Mouse (Mus musculus): ENCODE measurements at regions not wholly inside any gene's neighbourhood (a gene's known extent, or its start where the extent isn't known, plus 50 kb on each side); places are given as distances from the start of the nearest gene placed in this dataset.

- Histone ChIP-seq H3K4me1 (replicated peaks) (no peaks in the 10 kb centered on the region), H3K4me2 (no peak overlapping the region), H3K27me3 (replicated peaks) (no peaks in the 10 kb centered on the region), H3K27ac (ENCODE audit: poor library complexity, severe bottlenecking) (no peak overlapping the region), H3K9ac (no peak overlapping the region), H3K36me3 (no peaks in the 10 kb centered on the region), H3K9me3 (replicated peaks) (no peaks in the 10 kb centered on the region), H3K4me3 (no peak overlapping the region)
- ATAC-seq (ENCODE audit: insufficient number of reproducible peaks, low FRiP score) = no peak
- WGBS = 50% methylated on average over 1 of the region's 1 CpGs
These were observed 2235.9 kb downstream of the Poteg start for GRCm38 (mm10) chr8:29683340-29683739.

- ATAC-seq (ENCODE audit: insufficient number of reproducible peaks, low FRiP score) = no peak
- no peak overlapping the region for H3K4me2 ChIP-seq
- no peak overlapping the region for H3K9ac ChIP-seq
- no peaks in the 10 kb centered on the region for H3K4me1 ChIP-seq (replicated peaks)
- no peak overlapping the region for H3K4me3 ChIP-seq
- H3K27ac ChIP-seq (ENCODE audit: poor library complexity, severe bottlenecking) = no peak overlapping the region
- no peaks in the 10 kb centered on the region for H3K27me3 ChIP-seq (replicated peaks)
- 57% methylated on average over 1 of the region's 1 CpGs for WGBS
- H3K9me3 ChIP-seq (replicated peaks) = no peaks in the 10 kb centered on the region
- H3K36me3 ChIP-seq = no peaks in the 10 kb centered on the region
These were observed 2239.1 kb downstream of the Poteg start for GRCm38 (mm10) chr8:29686594-29686993.

DNA sequence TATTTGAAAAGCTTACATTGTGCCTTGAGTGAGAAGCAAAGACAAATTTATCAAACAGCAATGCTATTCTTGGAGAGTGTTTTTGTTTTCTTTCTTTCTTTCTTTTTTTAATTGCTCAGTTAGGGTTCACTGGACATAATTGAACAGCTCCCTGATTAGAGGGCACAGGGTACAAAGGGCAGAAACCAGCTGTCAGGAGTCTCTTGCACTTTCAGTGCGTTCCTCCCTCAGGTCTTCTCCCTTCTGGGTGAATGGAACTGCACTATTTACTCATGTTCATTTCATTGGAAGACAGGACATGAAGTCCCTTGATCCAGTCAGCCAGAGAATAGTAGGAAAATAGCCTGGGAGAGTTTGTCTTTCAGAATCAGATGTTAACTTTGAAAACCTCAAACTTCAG, 2248.2 kb downstream of the Poteg start:
- H3K9me3 ChIP-seq (replicated peaks) = no peaks in the 10 kb centered on the region
- WGBS = 62% methylated on average over 1 of the region's 1 CpGs
- no peak overlapping the region for H3K4me2 ChIP-seq
- H3K27me3 ChIP-seq (replicated peaks) = no peaks in the 10 kb centered on the region
- no peak for ATAC-seq (ENCODE audit: insufficient number of reproducible peaks, low FRiP score)
- no peaks in the 10 kb centered on the region for H3K36me3 ChIP-seq
- no peak overlapping the region for H3K4me3 ChIP-seq
- H3K9ac ChIP-seq = no peak overlapping the region
- no peak overlapping the region for H3K27ac ChIP-seq (ENCODE audit: poor library complexity, severe bottlenecking)
- no peaks in the 10 kb centered on the region for H3K4me1 ChIP-seq (replicated peaks)

All from heart, embryonic 12.5 days (tissue).